Mouse (Mus musculus) embryonic facial prominence, embryonic 14.5 days (tissue): ENCODE measurements around the gene Ldb2. TPM values are rescaled to one million over a fixed set of nuclear protein-coding genes. Genes with fewer than 3 reads are reported as not detected.
A peak's percentile ranks its signal among the peaks of the same experiment; 100 is the strongest.

ENCODE experiments used
- ATAC-seq: fragments of 200-750 bp; cut with Nextera tagmentation; 2 replicates; pipeline ENCODE4 v1.8.0; 2017; ENCODE audit warnings: low read depth, moderate number of reproducible peaks, moderate TSS enrichment
- DNase-seq: peaks from one replicate; pipeline ENCODE4 v3.0.0-alpha.2; 2015; ENCODE audit warnings: low spot score
- H3K27ac ChIP-seq: fragments of 300-500 bp; sonication (generic); replicated peaks from 2 replicates; pipeline ENCODE4 v1.5.1; 2014; ENCODE audit warnings: low read depth, mild to moderate bottlenecking, low read length, moderate library complexity
- H3K27me3 ChIP-seq: fragments of 300-500 bp; sonication (generic); replicated peaks from 2 replicates; pipeline ENCODE4 v1.6.1; 2014; ENCODE audit warnings: low read length; ENCODE audit not compliant: control insufficient read depth, insufficient read depth
- H3K36me3 ChIP-seq: fragments of 300-500 bp; sonication (generic); 2 replicates; pipeline ENCODE4 v1.6.1; 2014; ENCODE audit warnings: low read length, mixed read lengths; ENCODE audit not compliant: control insufficient read depth, insufficient read depth
- H3K4me1 ChIP-seq: fragments of 300-500 bp; sonication (generic); 2 replicates; pipeline ENCODE4 v1.6.1; 2014; ENCODE audit warnings: antibody characterized with exemption, low read length; ENCODE audit not compliant: control insufficient read depth, insufficient read depth
- H3K4me2 ChIP-seq: fragments of 300-500 bp; sonication (generic); 2 replicates; pipeline ENCODE4 v1.6.1; 2014; ENCODE audit warnings: low read depth, mild to moderate bottlenecking, low read length, moderate library complexity, mixed read lengths
- H3K4me3 ChIP-seq: fragments of 300-500 bp; sonication (generic); 2 replicates; pipeline ENCODE4 v1.5.1; 2014; ENCODE audit warnings: low read depth, mild to moderate bottlenecking, low read length
- H3K9ac ChIP-seq: fragments of 300-500 bp; sonication (generic); 2 replicates; pipeline ENCODE4 v1.6.1; 2014; ENCODE audit warnings: low read depth, mild to moderate bottlenecking, low read length, moderate library complexity, mixed read lengths
- H3K9me3 ChIP-seq: fragments of 300-500 bp; sonication (generic); 2 replicates; pipeline ENCODE4 v1.6.1; 2016; ENCODE audit warnings: low read length; ENCODE audit not compliant: control insufficient read depth
- whole genome bisulfite sequencing: fragments of 180-500 bp; shearing (Covaris S2); extraction: QIAGEN DNeasy Blood & Tissue Kit; methylation state at CpG from one replicate; pipeline ENCODE4 v1.1.7; 2014; 5-methylcytosine and 5-hydroxymethylcytosine counted together
- polyA plus RNA-seq: library from polyadenylated mRNA; unstranded; fragments of >200 nt; fragmentation: Nextera tagmentation; extraction: Ambion mirVana; gene quantifications from 2 replicates; pipeline ENCODE4 v1.2.1, GENCODE M21; 2014

The Ldb2 gene
- polyA plus RNA-seq, 1 experiment from 2014 or later, result 50.8 TPM

DNA sequence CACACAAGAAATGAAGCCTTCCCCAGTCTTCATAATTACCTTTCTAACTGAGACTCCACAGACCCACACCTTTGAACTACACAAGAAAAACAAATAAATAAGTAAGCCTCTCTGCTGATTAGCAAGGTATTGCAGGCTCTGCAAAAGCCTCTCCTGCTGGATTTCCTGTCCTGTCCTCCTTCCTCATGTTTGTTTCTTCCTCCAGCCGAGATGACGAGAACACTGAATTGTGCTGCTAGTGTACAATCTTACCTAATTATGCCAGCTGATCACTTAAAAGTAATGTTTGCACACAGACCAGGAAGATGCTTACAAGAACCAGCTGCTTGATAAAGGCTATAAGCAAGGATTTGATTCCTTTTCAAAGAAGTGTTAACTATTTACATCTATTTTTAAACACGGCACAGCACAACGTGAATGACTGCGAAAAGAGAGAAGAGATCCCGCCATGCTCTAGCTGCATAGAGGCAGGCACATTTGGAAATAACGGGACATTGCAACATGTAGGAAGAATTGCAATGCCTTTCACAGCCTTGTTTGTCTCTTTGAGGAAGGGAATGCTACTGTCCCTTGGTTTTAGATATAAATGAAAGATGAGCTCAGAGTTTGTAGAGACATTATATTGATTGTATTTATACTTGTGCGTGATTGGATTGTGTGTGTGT lies 69.7 kb downstream of the Ldb2 start:
- ATAC-seq, result no peak

DNA sequence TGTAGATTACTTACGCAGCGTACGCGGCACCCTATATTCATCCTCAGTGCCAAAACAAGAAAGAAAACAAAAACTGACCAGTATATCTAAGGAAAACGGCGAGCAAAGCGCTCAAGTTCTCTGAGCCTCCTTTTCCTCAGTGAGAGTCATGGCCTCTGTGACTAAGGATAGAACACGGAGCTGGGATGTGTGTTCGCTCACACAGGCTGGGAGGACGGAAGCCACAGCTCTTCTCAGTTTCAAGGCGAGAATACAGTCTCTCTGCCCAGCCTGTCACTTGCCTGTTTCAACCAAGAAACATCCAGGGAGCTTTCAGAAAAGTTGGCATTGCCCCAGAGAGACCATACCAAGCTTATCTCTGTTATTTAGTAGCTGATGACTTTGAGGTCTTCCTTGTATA lies 71.5 kb downstream of the Ldb2 start:
- no peak for ATAC-seq
- peaks cover 3% of the 10 kb centered on the region; the same call in 1 of the 2 replicates for H3K4me1 ChIP-seq

More for the DNA sequence above, 69.7 kb downstream of the Ldb2 start:
- no peak overlapping the region for H3K4me3 ChIP-seq
- H3K9ac ChIP-seq, result no peak overlapping the region
- H3K27ac ChIP-seq, result no peak overlapping the region
- WGBS, result 72% methylated on average over 8 of the region's 8 CpGs
- no peaks in the 10 kb centered on the region for H3K9me3 ChIP-seq
- H3K27me3 ChIP-seq, result no peaks in the 10 kb centered on the region
- no peak overlapping the region for H3K4me2 ChIP-seq
- peaks cover 3% of the 10 kb centered on the region; the same call in 1 of the 2 replicates for H3K4me1 ChIP-seq
- DNase-seq, result no peak
- no peaks in the 10 kb centered on the region for H3K36me3 ChIP-seq

DNA sequence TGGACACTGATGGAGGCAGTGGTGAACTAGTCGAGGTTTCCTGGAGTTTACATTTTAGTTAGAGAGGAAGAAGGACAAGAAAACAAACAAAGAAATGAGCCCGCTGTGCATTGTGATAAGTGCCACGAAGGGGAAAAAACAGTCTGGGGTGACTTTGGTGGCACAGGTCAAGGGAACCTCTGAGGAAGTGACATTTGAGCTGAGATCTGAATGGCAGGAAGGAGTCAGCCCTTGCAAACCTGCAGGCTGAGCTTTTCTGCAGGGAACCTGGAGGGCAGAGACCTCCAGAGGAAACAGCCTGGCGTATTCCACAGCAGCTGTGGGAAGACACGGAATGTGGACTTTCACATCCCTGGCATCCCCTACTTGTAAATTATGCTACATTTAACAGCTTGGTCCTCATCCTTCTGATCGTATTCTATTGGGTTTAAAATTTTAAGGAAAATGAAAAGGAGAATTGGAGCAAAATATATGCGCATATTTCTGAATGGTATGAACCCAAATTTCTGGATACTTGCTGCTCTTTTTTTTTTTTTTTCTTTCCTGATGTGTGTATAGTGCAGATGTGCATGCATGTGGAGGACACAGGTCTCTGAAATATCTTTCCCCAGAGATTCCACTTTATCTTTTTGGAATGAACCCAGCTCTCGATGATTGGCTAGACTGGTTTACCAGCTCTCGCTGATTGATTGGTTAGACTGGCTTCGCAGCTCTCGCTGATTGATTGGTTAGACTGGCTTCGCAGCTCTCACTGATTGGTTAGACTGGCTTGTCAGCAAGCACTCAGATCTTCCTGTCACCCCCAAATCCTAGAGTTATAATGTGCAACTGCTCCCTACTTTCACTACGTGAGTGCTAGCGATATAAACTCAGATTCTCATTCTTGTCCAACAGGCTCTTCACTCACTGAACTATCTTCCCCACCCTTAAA lies 72.7 kb downstream of the Ldb2 start:
- H3K4me3 ChIP-seq, result no peak overlapping the region
- H3K27me3 ChIP-seq, result no peaks in the 10 kb centered on the region
- no peak overlapping the region; the same call in 1 of the 2 replicates for H3K4me2 ChIP-seq
- peaks cover 3% of the 10 kb centered on the region; the same call in 1 of the 2 replicates for H3K4me1 ChIP-seq
- H3K27ac ChIP-seq, result peak overlapping the region; percentile 40; the same call in 1 of the 2 replicates
- H3K36me3 ChIP-seq, result no peaks in the 10 kb centered on the region
- no peak overlapping the region for H3K9ac ChIP-seq
- DNase-seq, result no peak
- ATAC-seq, result no peak
- WGBS, result 55% methylated on average over 14 of the region's 14 CpGs
- H3K9me3 ChIP-seq, result no peaks in the 10 kb centered on the region

More for the DNA sequence above, 71.5 kb downstream of the Ldb2 start:
- no peak overlapping the region for H3K9ac ChIP-seq
- H3K27me3 ChIP-seq, result no peaks in the 10 kb centered on the region
- H3K9me3 ChIP-seq, result no peaks in the 10 kb centered on the region
- H3K27ac ChIP-seq, result no peak overlapping the region
- H3K4me3 ChIP-seq, result no peak overlapping the region
- no peaks in the 10 kb centered on the region for H3K36me3 ChIP-seq
- 91% methylated on average over 11 of the region's 11 CpGs for WGBS
- no peak for DNase-seq
- H3K4me2 ChIP-seq, result no peak overlapping the region

DNA sequence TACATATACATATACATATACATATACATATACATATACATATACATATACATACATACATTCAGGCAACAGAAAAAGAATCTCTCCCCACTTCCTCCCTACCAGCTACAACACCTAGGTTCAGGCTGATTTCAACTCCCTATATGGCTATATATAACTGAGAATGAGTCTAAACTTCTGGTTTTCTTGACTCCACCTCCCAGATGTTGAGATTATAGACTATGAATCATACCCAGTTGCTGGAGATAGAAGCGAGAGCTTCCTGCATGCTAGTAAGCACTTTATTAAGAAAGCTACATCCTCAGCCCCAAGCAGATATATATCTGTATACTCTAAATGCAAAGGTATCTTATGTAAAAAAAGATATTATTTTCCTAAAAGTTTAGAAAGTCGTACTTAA lies 74.0 kb downstream of the Ldb2 start:
- Histone ChIP-seq H3K4me1 (peaks cover 3% of the 10 kb centered on the region; the same call in 1 of the 2 replicates), H3K9ac (no peak overlapping the region), H3K27ac (no peak overlapping the region), H3K4me3 (no peak overlapping the region), H3K4me2 (no peak overlapping the region), H3K27me3 (no peaks in the 10 kb centered on the region), H3K9me3 (no peaks in the 10 kb centered on the region), H3K36me3 (no peaks in the 10 kb centered on the region)
- DNase-seq (no peak), ATAC-seq (no peak)
- 82% methylated on average over 2 of the region's 2 CpGs for WGBS

DNA sequence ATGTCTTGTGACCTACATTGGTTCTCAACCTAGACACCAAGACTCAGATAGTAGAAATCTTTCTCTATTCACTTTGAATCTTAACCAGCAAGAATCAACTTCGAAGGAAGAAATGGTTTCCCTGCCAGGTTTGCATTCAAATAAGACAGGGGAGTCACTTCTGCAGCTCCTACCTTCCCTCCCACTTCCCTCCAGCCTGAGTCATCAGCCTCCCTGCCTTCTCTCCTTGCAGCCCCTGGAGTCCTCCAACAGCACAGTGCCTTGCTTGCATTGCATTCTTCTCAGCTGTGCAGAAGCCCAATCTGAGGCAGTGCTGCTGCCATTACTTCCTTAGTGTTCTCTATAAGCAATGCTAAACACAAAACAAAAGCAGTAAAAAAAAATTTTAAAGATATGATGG lies 79.6 kb downstream of the Ldb2 start:
- Histone ChIP-seq H3K36me3 (no peaks in the 10 kb centered on the region), H3K4me2 (no peak overlapping the region), H3K4me3 (no peak overlapping the region), H3K4me1 (no peaks in the 10 kb centered on the region), H3K27me3 (no peaks in the 10 kb centered on the region), H3K9me3 (no peaks in the 10 kb centered on the region), H3K27ac (no peak overlapping the region), H3K9ac (no peak overlapping the region)
- ATAC-seq (no peak), DNase-seq (no peak)
- WGBS, result 82% methylated on average over 1 of the region's 1 CpGs

DNA sequence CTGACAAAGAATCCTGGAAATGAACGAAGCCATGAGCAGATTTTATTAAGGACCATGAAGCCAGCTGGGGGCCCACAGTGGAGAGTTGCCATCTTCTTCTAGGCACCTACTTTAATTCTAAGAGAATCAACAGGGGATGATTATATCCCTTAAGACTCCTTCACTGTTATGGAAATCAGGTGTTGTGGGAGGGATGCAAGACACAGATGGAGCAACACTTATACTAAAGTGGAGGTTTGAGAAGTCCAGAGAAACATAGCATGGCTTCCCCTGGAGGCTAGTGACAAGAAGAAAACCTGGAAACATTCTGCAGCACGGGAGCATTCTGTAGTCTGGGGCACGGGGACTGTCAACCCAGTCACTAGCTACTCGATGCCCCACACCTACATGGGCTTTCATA lies 85.0 kb downstream of the Ldb2 start:
- Histone ChIP-seq H3K27me3 (no peaks in the 10 kb centered on the region), H3K4me1 (peaks cover 17% of the 10 kb centered on the region), H3K9me3 (no peaks in the 10 kb centered on the region), H3K36me3 (no peaks in the 10 kb centered on the region), H3K9ac (no peak overlapping the region), H3K27ac (no peak overlapping the region), H3K4me3 (no peak overlapping the region), H3K4me2 (no peak overlapping the region)
- no peak for DNase-seq
- ATAC-seq, result no peak
- 39% methylated on average over 4 of the region's 4 CpGs for WGBS

DNA sequence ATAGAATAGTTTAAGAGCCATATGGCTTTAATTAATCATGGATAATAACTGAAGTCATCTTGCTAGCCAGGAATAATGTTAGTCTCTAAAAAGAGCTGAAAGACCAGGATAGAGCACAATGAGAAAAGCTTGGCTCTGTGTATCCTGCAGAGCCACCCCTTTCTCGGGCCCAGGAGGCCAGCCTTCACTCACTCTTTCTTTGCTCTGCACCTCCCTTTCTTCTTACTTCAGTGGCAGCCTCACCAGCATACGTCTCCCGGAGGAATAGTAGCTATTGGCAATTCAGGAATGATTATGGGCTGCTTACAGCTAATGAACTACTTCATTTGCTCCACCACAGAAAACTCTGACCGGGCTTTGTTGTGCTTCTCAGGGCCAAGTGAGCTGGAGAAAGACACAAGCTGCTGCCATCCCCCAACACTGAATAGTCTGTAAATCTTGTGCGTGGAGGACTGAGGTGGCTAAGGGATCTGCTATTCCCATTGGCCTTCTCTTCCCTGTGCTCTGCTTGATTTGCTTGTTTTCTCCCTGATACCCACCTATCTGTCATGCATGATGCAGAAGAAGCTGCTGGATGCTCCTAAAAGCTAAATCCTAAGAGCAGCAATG lies 86.2 kb downstream of the Ldb2 start:
- DNase-seq (no peak), ATAC-seq (peak; percentile 67)
- no peaks in the 10 kb centered on the region for H3K9me3 ChIP-seq
- no peaks in the 10 kb centered on the region for H3K36me3 ChIP-seq
- 26% methylated on average over 5 of the region's 5 CpGs for WGBS
- no peaks in the 10 kb centered on the region for H3K27me3 ChIP-seq
- peaks cover 17% of the 10 kb centered on the region for H3K4me1 ChIP-seq
- H3K9ac ChIP-seq, result no peak overlapping the region
- H3K4me2 ChIP-seq, result no peak overlapping the region
- peak overlapping the region; percentile 40 for H3K27ac ChIP-seq
- no peak overlapping the region for H3K4me3 ChIP-seq

DNA sequence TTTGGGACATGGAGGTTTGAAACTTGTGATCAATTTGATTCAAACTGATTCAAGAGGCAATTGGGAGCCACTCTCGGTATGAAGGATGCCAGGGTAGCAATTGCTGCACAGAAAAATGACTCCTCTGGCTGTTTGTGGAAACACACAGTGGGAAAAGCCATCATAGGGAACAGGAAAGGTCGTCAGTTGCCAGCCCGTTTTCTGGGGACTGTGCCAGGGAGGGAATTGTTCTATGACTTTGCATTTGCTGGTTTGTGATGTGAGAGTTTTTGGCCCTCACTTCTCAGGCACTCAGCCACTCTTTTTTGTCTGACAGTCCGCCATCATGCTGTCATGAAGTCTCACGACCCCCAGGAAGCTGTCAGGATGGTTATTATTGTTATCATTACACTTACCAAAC lies 88.3 kb downstream of the Ldb2 start:
- 62% methylated on average over 5 of the region's 5 CpGs for WGBS
- Histone ChIP-seq H3K4me1 (peaks cover 17% of the 10 kb centered on the region), H3K27me3 (no peaks in the 10 kb centered on the region), H3K9ac (no peak overlapping the region), H3K27ac (no peak overlapping the region), H3K4me3 (no peak overlapping the region), H3K36me3 (no peaks in the 10 kb centered on the region), H3K4me2 (no peak overlapping the region), H3K9me3 (no peaks in the 10 kb centered on the region)
- DNase-seq (no peak), ATAC-seq (no peak)
